Mouse (Mus musculus): ENCODE measurements around the gene Slc39a3. TPM values are rescaled to one million over a fixed set of nuclear protein-coding genes. Genes with fewer than 3 reads are reported as not detected.

The Slc39a3 gene
- polyA plus RNA-seq, 1 experiment: 1.5 TPM

GRCm38 (mm10) chr10:80982381-80982780 lies 54.8 kb downstream of the Slc39a3 start:
- Histone ChIP-seq H3K9me3 (ENCODE audit: control insufficient read depth, low read length) (no peaks in the 10 kb centered on the region), H3K36me3 (ENCODE audit: control insufficient read depth) (no peaks in the 10 kb centered on the region), H3K4me3 (replicated peaks) (no peak overlapping the region), H3K4me1 (ENCODE audit: control insufficient read depth) (no peaks in the 10 kb centered on the region), H3K27me3 (ENCODE audit: control insufficient read depth) (peaks cover 32% of the 10 kb centered on the region)
- TF ChIP-seq TAL1 (IDR thresholded peaks at IDR 0.05; ENCODE audit: low read length): no peak
- TF ChIP-seq GATA1 (IDR thresholded peaks at IDR 0.05; ENCODE audit: low read length): no peak

GRCm38 (mm10) chr10:80981564-80982112 lies 55.6 kb downstream of the Slc39a3 start:
- no peaks in the 10 kb centered on the region for H3K4me1 ChIP-seq (ENCODE audit: control insufficient read depth)
- H3K9me3 ChIP-seq (ENCODE audit: control insufficient read depth, low read length): no peaks in the 10 kb centered on the region
- no peak overlapping the region for H3K4me3 ChIP-seq (replicated peaks)
- H3K36me3 ChIP-seq (ENCODE audit: control insufficient read depth): no peaks in the 10 kb centered on the region
- TF ChIP-seq TAL1 (IDR thresholded peaks at IDR 0.05; ENCODE audit: low read length) (no peak), GATA1 (IDR thresholded peaks at IDR 0.05; ENCODE audit: low read length) (no peak)
- peaks cover 27% of the 10 kb centered on the region for H3K27me3 ChIP-seq (ENCODE audit: control insufficient read depth)

Other genes starting within 250 kb of the Slc39a3 start
- gene Sf3a2, start 239.2 kb downstream of the Slc39a3 start, polyA plus RNA-seq (2012): 68.4 and 69.3 TPM in 2 replicates
- 32.7 and 39.3 TPM in 2 replicates for gene Plekhj1, start 238.8 kb downstream of the Slc39a3 start, polyA plus RNA-seq (2012)
- 0.33 and 0.43 TPM in 2 replicates for gene Amh, start 232.2 kb downstream of the Slc39a3 start, polyA plus RNA-seq (2012)
- gene Jsrp1, start 223.9 kb downstream of the Slc39a3 start, polyA plus RNA-seq (2012): not detected in 2 replicates
- 1,446 and 1,486 TPM in 2 replicates for gene Oaz1, start 210.8 kb downstream of the Slc39a3 start, polyA plus RNA-seq (2012)
- not detected in 2 replicates for gene Lingo3, start 193.4 kb downstream of the Slc39a3 start, polyA plus RNA-seq (2012)
- 17.4 and 20.7 TPM in 2 replicates for gene Lsm7, start 182.2 kb downstream of the Slc39a3 start, polyA plus RNA-seq (2012)
- 56.0 and 60.5 TPM in 2 replicates for gene Sppl2b, start 182.2 kb downstream of the Slc39a3 start, polyA plus RNA-seq (2012)
- gene Tmprss9, start 165.6 kb downstream of the Slc39a3 start, polyA plus RNA-seq (2012): 0.02 and 0.03 TPM in 2 replicates
- gene Timm13, start 136.5 kb downstream of the Slc39a3 start, polyA plus RNA-seq (2012): 29.2 and 32.1 TPM in 2 replicates
- 1.1 and 1.3 TPM in 2 replicates for gene Lmnb2, start 119.2 kb downstream of the Slc39a3 start, polyA plus RNA-seq (2012)
- gene Gadd45b, start 107.4 kb downstream of the Slc39a3 start, polyA plus RNA-seq (2012): 0.15 and 0.16 TPM in 2 replicates
- not detected in 2 replicates for gene Gng7, start 22.5 kb downstream of the Slc39a3 start, polyA plus RNA-seq (2012)
- 0.01 TPM in 1 of 2 replicates, not detected in the other for gene Diras1, start 11.8 kb downstream of the Slc39a3 start, polyA plus RNA-seq (2012)
- 18.3 and 18.8 TPM in 2 replicates for gene Sgta, start 22.8 kb upstream of the Slc39a3 start, polyA plus RNA-seq (2012)
- gene Thop1, start 32.6 kb upstream of the Slc39a3 start, polyA plus RNA-seq (2012): 5.2 and 5.3 TPM in 2 replicates
- 0.05 and 0.07 TPM in 2 replicates for gene Creb3l3, start 61.4 kb upstream of the Slc39a3 start, polyA plus RNA-seq (2012)
- 89.1 and 93.4 TPM in 2 replicates for gene Map2k2, start 68.5 kb upstream of the Slc39a3 start, polyA plus RNA-seq (2012)
- gene Zbtb7a, start 97.8 kb upstream of the Slc39a3 start, polyA plus RNA-seq (2012): 42.0 and 45.8 TPM in 2 replicates
- 13.4 and 16.4 TPM in 2 replicates for gene Pias4, start 130.5 kb upstream of the Slc39a3 start, polyA plus RNA-seq (2012)
- 124 and 177 TPM in 2 replicates for gene Eef2, start 139.2 kb upstream of the Slc39a3 start, polyA plus RNA-seq (2012)
- 8.1 and 8.3 TPM in 2 replicates for gene Dapk3, start 145.6 kb upstream of the Slc39a3 start, polyA plus RNA-seq (2012)
- gene 4930442H23Rik, start 146.4 kb upstream of the Slc39a3 start, polyA plus RNA-seq (2012): not detected in 2 replicates
- not detected in 2 replicates for gene Nmrk2, start 164.6 kb upstream of the Slc39a3 start, polyA plus RNA-seq (2012)
- gene Atcay, start 193.4 kb upstream of the Slc39a3 start, polyA plus RNA-seq (2012): not detected in 2 replicates
- gene Zfr2, start 195.7 kb upstream of the Slc39a3 start, polyA plus RNA-seq (2012): not detected in 2 replicates
- 0.07 and 0.15 TPM in 2 replicates for gene Matk, start 215.5 kb upstream of the Slc39a3 start, polyA plus RNA-seq (2012)
- 43.8 and 44.0 TPM in 2 replicates for gene Mrpl54, start 229.5 kb upstream of the Slc39a3 start, polyA plus RNA-seq (2012)
- gene Apba3, start 229.5 kb upstream of the Slc39a3 start, polyA plus RNA-seq (2012): 4.6 and 5.7 TPM in 2 replicates

Data from erythroblast, embryonic 14.5 days (primary cell).